Mouse (Mus musculus): ENCODE data around the gene Lurap1. TPM values are rescaled to one million over a fixed set of nuclear protein-coding genes. Genes with fewer than 3 reads are reported as not detected.
A peak's percentile ranks its signal among the peaks of the same experiment; 100 is the strongest.

Gene Lurap1
- polyA plus RNA-seq, 1 experiment from 2014 or later = 2.3 TPM

DNA sequence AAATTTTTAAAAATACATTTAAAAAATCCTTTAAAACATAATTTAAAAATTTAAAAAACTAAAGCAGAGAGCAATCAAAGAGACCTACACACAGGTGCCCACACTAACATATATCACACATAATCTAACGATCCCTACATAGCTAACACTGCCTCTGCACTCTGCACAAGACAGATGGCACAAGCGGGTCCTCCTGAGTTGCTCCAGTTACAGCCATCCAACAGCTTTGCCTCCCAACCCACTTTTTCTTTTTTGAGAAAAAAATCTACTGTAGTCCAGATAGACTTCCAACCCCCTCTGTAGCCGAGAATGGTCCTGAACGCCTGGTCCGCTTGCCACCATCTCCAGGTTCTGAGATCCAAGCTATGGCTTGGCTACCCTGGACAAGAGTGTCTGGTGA, 45.9 kb downstream of the Lurap1 start:
- Histone ChIP-seq H3K4me2 (no peak overlapping the region), H3K27me3 (replicated peaks) (no peaks in the 10 kb centered on the region), H3K4me3 (no peak overlapping the region), H3K4me1 (replicated peaks) (no peaks in the 10 kb centered on the region), H3K27ac (ENCODE audit: poor library complexity, severe bottlenecking) (no peak overlapping the region), H3K9me3 (replicated peaks) (no peaks in the 10 kb centered on the region), H3K36me3 (peaks cover 64% of the 10 kb centered on the region), H3K9ac (no peak overlapping the region)
- no peak for ATAC-seq (ENCODE audit: insufficient number of reproducible peaks, low FRiP score)
- WGBS = 95% methylated on average over 5 of the region's 5 CpGs

DNA sequence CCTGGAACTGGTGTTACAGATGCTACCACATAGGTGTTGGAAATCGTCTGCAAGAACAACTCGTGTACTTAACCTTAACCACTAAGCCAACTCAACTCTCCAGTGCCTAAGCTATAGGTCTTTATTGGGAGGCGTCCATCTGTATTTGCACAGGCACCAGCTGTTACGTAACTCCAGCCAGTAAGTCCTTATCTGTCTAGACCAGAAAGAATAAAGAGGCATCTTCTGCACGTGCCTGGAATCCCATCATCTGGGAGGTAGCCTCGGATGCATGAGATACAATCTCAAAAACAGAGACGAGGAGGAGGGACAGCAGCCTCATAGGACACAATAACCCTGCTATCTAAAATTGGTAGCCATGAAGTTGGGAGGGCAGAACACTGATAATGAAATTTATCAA, 50.2 kb downstream of the Lurap1 start:
- Histone ChIP-seq H3K27ac (ENCODE audit: poor library complexity, severe bottlenecking) (no peak overlapping the region), H3K4me1 (replicated peaks) (no peaks in the 10 kb centered on the region), H3K9me3 (replicated peaks) (no peaks in the 10 kb centered on the region), H3K27me3 (replicated peaks) (no peaks in the 10 kb centered on the region), H3K4me2 (no peak overlapping the region), H3K36me3 (peaks cover 93% of the 10 kb centered on the region), H3K4me3 (no peak overlapping the region), H3K9ac (no peak overlapping the region)
- WGBS = 71% methylated on average over 7 of the region's 7 CpGs
- 0 out of 2 replicates have a peak, but pooled peaks have one; percentile 45 for ATAC-seq (ENCODE audit: insufficient number of reproducible peaks, low FRiP score)

DNA sequence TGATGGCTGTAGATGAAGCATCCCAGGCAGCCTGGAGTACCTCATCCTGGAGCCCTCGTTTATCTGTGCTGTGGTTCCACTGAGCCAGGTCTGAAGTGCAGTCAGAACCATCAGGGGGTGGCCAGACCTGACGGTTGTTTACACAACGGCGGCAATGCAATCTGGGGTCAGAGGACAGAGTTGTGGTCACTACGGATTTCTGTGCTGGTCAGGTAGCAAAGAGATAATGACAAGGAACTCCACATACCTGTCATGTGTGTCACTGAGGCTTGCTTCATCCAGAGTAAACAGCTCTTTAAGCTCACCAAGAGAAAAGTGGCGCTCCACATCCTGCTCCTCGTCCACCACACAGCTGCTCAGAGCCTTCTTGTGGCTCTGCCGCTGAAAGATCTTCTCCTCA, 53.9 kb downstream of the Lurap1 start:
- no peak for ATAC-seq (ENCODE audit: insufficient number of reproducible peaks, low FRiP score)
- H3K36me3 ChIP-seq = peaks cover 97% of the 10 kb centered on the region
- no peaks in the 10 kb centered on the region for H3K27me3 ChIP-seq (replicated peaks)
- H3K4me1 ChIP-seq (replicated peaks) = no peaks in the 10 kb centered on the region
- H3K27ac ChIP-seq (ENCODE audit: poor library complexity, severe bottlenecking) = no peak overlapping the region
- no peak overlapping the region for H3K4me2 ChIP-seq
- H3K9ac ChIP-seq = no peak overlapping the region
- whole genome bisulfite sequencing = 75% methylated on average over 8 of the region's 8 CpGs
- H3K9me3 ChIP-seq (replicated peaks) = no peaks in the 10 kb centered on the region
- no peak overlapping the region for H3K4me3 ChIP-seq

DNA sequence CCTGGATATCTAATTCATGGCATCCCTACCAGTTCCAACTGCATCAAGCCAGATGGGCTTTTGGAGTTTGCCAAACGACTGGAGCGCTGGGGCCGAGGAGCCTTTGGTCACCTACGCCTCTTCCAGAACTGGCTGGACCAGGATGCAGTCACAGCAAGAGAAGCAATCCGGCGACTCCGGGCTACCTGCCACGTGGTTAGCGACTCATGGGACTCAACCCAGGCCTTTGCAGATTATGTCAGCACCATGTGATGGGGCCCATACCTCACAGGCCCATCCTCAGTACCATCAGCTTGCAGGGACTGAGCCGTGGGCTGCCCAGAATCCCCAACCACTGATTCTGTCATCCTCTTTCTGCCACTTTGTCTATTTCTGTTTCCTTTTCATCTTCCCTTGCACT, 54.8 kb downstream of the Lurap1 start:
- WGBS = 90% methylated on average over 10 of the region's 10 CpGs
- no peak for ATAC-seq (ENCODE audit: insufficient number of reproducible peaks, low FRiP score)
- H3K27me3 ChIP-seq (replicated peaks) = no peaks in the 10 kb centered on the region
- peaks cover 97% of the 10 kb centered on the region for H3K36me3 ChIP-seq
- H3K9ac ChIP-seq = no peak overlapping the region
- no peaks in the 10 kb centered on the region for H3K4me1 ChIP-seq (replicated peaks)
- no peaks in the 10 kb centered on the region for H3K9me3 ChIP-seq (replicated peaks)
- no peak overlapping the region for H3K4me3 ChIP-seq
- no peak overlapping the region for H3K27ac ChIP-seq (ENCODE audit: poor library complexity, severe bottlenecking)
- no peak overlapping the region for H3K4me2 ChIP-seq

DNA sequence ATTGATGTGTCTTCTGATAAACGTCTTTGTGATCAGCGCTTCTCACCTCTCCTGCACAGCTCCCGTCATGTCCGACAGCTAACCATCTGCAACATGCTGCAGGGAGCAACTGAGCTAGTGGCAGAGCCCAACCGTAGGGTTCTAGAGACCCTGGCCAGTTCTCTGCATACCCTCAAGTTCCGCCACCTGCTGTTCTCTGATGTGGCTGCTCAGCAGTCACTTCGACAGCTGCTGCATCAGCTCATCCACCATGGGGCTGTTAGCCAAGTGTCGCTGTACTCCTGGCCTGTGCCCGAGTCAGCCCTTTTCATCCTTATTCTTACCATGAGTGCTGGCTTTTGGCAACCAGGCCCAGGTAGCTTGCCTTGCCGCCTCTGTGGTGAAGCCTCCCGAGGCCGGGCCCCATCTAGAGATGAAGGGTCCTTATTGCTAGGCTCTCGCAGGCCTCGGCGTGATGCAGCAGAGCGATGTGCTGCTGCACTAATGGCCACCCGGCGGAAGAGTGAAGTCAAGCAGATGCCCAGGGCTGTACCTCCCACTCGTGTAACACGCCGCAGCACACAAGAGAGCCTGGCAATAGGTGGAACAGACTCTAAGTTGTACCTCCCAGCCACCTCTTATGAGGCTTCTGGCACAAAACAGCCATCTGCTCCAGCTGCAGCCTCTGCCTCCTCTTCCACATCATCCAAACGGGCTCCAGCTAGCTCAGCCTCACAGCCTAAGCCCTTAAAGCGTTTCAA, 62.5 kb downstream of the Lurap1 start:
- Histone ChIP-seq H3K27me3 (replicated peaks) (no peaks in the 10 kb centered on the region), H3K27ac (ENCODE audit: poor library complexity, severe bottlenecking) (no peak overlapping the region), H3K36me3 (peaks cover 86% of the 10 kb centered on the region), H3K4me2 (no peak overlapping the region), H3K9me3 (replicated peaks) (no peaks in the 10 kb centered on the region), H3K4me3 (no peak overlapping the region), H3K4me1 (replicated peaks) (no peaks in the 10 kb centered on the region), H3K9ac (no peak overlapping the region)
- 85% methylated on average over 23 of the region's 23 CpGs for WGBS
- no peak for ATAC-seq (ENCODE audit: insufficient number of reproducible peaks, low FRiP score)

Other genes with a start within 250 kb of the Lurap1 start
- gene Dmbx1, start 211.4 kb downstream of the Lurap1 start, polyA plus RNA-seq (2016; fragmentation: Nextera tagmentation; extraction: Ambion mirVana) = 0.04 TPM in 1 of 2 replicates, not detected in the other
- gene Faah, start 133.4 kb downstream of the Lurap1 start, polyA plus RNA-seq (2016; fragmentation: Nextera tagmentation; extraction: Ambion mirVana) = 1.3 and 1.5 TPM in 2 replicates
- gene Nsun4, start 97.5 kb downstream of the Lurap1 start, polyA plus RNA-seq (2016; fragmentation: Nextera tagmentation; extraction: Ambion mirVana) = 24.9 and 28.8 TPM in 2 replicates
- 868 and 885 TPM in 2 replicates for gene Uqcrh, start 76.3 kb downstream of the Lurap1 start, polyA plus RNA-seq (2016; fragmentation: Nextera tagmentation; extraction: Ambion mirVana)
- 60.2 and 63.3 TPM in 2 replicates for gene Lrrc41, start 76.1 kb downstream of the Lurap1 start, polyA plus RNA-seq (2016; fragmentation: Nextera tagmentation; extraction: Ambion mirVana)
- gene Rad54l, start 27.6 kb downstream of the Lurap1 start, polyA plus RNA-seq (2016; fragmentation: Nextera tagmentation; extraction: Ambion mirVana) = 25.1 and 25.9 TPM in 2 replicates
- gene Pomgnt1, start 27.5 kb downstream of the Lurap1 start, polyA plus RNA-seq (2016; fragmentation: Nextera tagmentation; extraction: Ambion mirVana) = 71.5 and 74.8 TPM in 2 replicates
- not detected in 2 replicates for gene Tspan1, start 16.3 kb upstream of the Lurap1 start, polyA plus RNA-seq (2016; fragmentation: Nextera tagmentation; extraction: Ambion mirVana)
- not detected in 2 replicates for gene 1700042G07Rik, start 22.0 kb upstream of the Lurap1 start, polyA plus RNA-seq (2016; fragmentation: Nextera tagmentation; extraction: Ambion mirVana)
- gene Gm49337, start 22.0 kb upstream of the Lurap1 start, polyA plus RNA-seq (2016; fragmentation: Nextera tagmentation; extraction: Ambion mirVana) = not detected in 2 replicates
- 25.6 and 25.8 TPM in 2 replicates for gene Pik3r3, start 70.3 kb upstream of the Lurap1 start, polyA plus RNA-seq (2016; fragmentation: Nextera tagmentation; extraction: Ambion mirVana)

Measured in heart, embryonic 12.5 days (tissue).